ENCODE assay signal across 11 mouse cellular contexts in the genomic region with DNA sequence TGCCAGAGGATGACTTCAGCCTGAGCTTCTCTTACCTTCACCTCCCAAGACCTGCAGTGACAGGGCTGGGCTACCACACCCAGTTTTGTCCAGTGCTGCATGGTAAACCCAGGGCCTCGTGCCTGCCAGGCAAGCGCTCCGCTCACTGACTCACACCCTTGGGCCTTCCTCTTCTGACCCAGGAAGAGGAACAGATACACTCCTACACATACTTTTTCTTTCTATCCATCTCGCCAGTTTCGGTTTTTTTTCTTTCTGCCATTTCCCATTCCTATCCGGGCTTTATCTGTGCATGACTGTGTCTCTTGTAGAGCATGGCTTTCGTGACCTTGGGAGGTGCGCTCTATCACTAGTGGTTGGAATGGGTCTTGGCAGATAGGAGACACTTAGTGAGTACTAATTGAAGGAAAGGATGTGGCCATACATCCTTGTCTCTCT. TPM values are rescaled to one million over a fixed set of nuclear protein-coding genes. Genes with fewer than 3 reads are reported as not detected.
DNase-seq lines count a peak whose midpoint lies in the region; ATAC-seq and TF ChIP-seq lines count a peak whose summit lies in the region.
"Had no signal": no experiment of that assay in that cellular context is flagged by ENCODE, and none has a peak within 500 bp of the region (broad histone marks: within the 10 kb centered on the region; RNA-seq: fewer than 3 reads in every experiment).

No protein-coding gene starts in this region.

- dilution Hi-C loops in CH12.LX (cut with MboI; ENCODE audit: extremely low pct_ligation_motif_present, extremely low pct_unique_long_range_greater_than_20kb, low sequenced_read_pairs): no loop called here

- H3K4me2 ChIP-seq in CH12.LX (ENCODE audit: insufficient read depth, low read depth, poor library complexity, severe bottlenecking): peak overlapping the region; percentile 12
- no peak overlapping the region for H3K4me2 ChIP-seq in liver, embryonic 13.5 days
- H3K4me2 ChIP-seq: midbrain, embryonic 12.5 days had no signal

- peaks cover 10 to 36% of the 10 kb centered on the region in 2 experiments for H3K36me3 ChIP-seq in CH12.LX (replicated peaks in 1 of 2; ENCODE audit: control insufficient read depth in 1 of 2, insufficient read depth in 1 of 2, low read length in 1 of 2)
- H3K36me3 ChIP-seq in liver, embryonic 13.5 days: no peaks in the 10 kb centered on the region
- H3K36me3 ChIP-seq in small intestine, adult 2 months (ENCODE audit: control insufficient read depth, insufficient read depth, low read length): no peaks in the 10 kb centered on the region
- H3K36me3 ChIP-seq: midbrain, embryonic 12.5 days had no signal

- no peaks in the 10 kb centered on the region for H3K9me3 ChIP-seq in CH12.LX (replicated peaks; ENCODE audit: low read length)
- H3K9me3 ChIP-seq in liver, embryonic 13.5 days (replicated peaks): no peaks in the 10 kb centered on the region
- H3K9me3 ChIP-seq: midbrain, embryonic 12.5 days had no signal

- TF ChIP-seq POLR2A in CH12.LX (IDR thresholded peaks at IDR 0.05; ENCODE audit: low read depth, low read length): peak; percentile 43; the same call in 1 of the 2 replicates
- no peak for TF ChIP-seq POLR2A in small intestine, adult 2 months (IDR thresholded peaks at IDR 0.05; ENCODE audit: low read depth, low read length)

- peaks cover 16 to 29% of the 10 kb centered on the region in 2 experiments for H3K4me1 ChIP-seq in CH12.LX (ENCODE audit: control insufficient read depth in 1 of 2, insufficient read depth in 2 of 2)
- peaks cover 33% of the 10 kb centered on the region for H3K4me1 ChIP-seq in liver, embryonic 13.5 days (replicated peaks)
- H3K4me1 ChIP-seq in small intestine, adult 2 months (ENCODE audit: control insufficient read depth, insufficient read depth, insufficient read length, low read length): peaks cover 8% of the 10 kb centered on the region

- no peak for TF ChIP-seq RAD21 in CH12.LX (IDR thresholded peaks at IDR 0.05; ENCODE audit: low read depth, low read length)

- 58% methylated on average over 8 of the region's 8 CpGs for WGBS in liver, embryonic 13.5 days (ENCODE audit: insufficient replicate concordance)
- 33% methylated on average over 8 of the region's 8 CpGs for WGBS in small intestine, adult 2 months

- ATAC-seq in granulocyte monocyte progenitor cell, adult 5-6 weeks (replicated peaks; ENCODE audit: poor library complexity, severe bottlenecking): peak; percentile 77
- peak; percentile 72 for ATAC-seq in liver, embryonic 13.5 days (ENCODE audit: low read depth)
- ATAC-seq: hindbrain, embryonic 16.5 days had no signal

- H3K4me3 ChIP-seq in CH12.LX (replicated peaks in 1 of 3; ENCODE audit: low read depth in 2 of 3, low read length in 2 of 3, poor library complexity in 1 of 3): no peak overlapping the region
- no peak overlapping the region for H3K4me3 ChIP-seq in liver, embryonic 13.5 days (replicated peaks)
- H3K4me3 ChIP-seq in small intestine, adult 2 months (ENCODE audit: low read depth, low read length): no peak overlapping the region
- no peak overlapping the region for H3K4me3 ChIP-seq in left cerebral cortex, adult 2 months
- H3K4me3 ChIP-seq: midbrain, embryonic 12.5 days had no signal

- peak; percentile 28 for DNase-seq in CH12.LX (ENCODE audit: extremely low read depth)
- DNase-seq in liver, embryonic 13.5 days: no peak
- no peak for DNase-seq in adrenal gland, postnatal 14 days
- DNase-seq in layer of hippocampus, adult 18-20 months (ENCODE audit: low spot score in 2 of 2): no peak
- DNase-seq in left cerebral cortex, adult 2 months (ENCODE audit: extremely low spot score in 1 of 2, low spot score in 2 of 2): no peak
- DNase-seq: cerebellum, postnatal 25 days; gastrocnemius, postnatal 36 days had no signal

- H3K27me3 ChIP-seq in CH12.LX (replicated peaks): no peaks in the 10 kb centered on the region
- H3K27me3 ChIP-seq in liver, embryonic 13.5 days: no peaks in the 10 kb centered on the region
- no peaks in the 10 kb centered on the region for H3K27me3 ChIP-seq in small intestine, adult 2 months (ENCODE audit: control insufficient read depth, insufficient read depth, low read length)
- H3K27me3 ChIP-seq: midbrain, embryonic 12.5 days had no signal

- peaks cover 13% of the 10 kb centered on the region for H3K79me2 ChIP-seq in CH12.LX (replicated peaks; ENCODE audit: control insufficient read depth, extremely low read depth, insufficient read depth, poor library complexity, severe bottlenecking)

- intact Hi-C loops in left cerebral cortex, adult 2 months (cut with DNase I): no loop called here

- H3K9ac ChIP-seq in CH12.LX (ENCODE audit: insufficient read depth, low read depth): no peak overlapping the region
- H3K9ac ChIP-seq in liver, embryonic 13.5 days: no peak overlapping the region; the same call in 1 of the 2 replicates
- H3K9ac ChIP-seq: midbrain, embryonic 12.5 days had no signal

- peak overlapping the region; percentile 9; the same call in 1 of the 2 replicates for H3K27ac ChIP-seq in CH12.LX (ENCODE audit: insufficient read depth, low read depth)
- H3K27ac ChIP-seq in liver, embryonic 13.5 days: peak overlapping the region; percentile 8; the same call in 1 of the 2 replicates
- peak overlapping the region; percentile 71 for H3K27ac ChIP-seq in small intestine, adult 2 months (ENCODE audit: insufficient read depth, low read depth, low read length)
- no peak overlapping the region for H3K27ac ChIP-seq in left cerebral cortex, adult 2 months
- H3K27ac ChIP-seq: midbrain, embryonic 12.5 days had no signal

- TF ChIP-seq CTCF in CH12.LX (conservative IDR thresholded peaks at IDR 0.05 in 1 of 2, IDR thresholded peaks at IDR 0.05 in 1 of 2; ENCODE audit: low read depth in 2 of 2, low read length in 2 of 2): no peak
- no peak for TF ChIP-seq CTCF in small intestine, adult 2 months (IDR thresholded peaks at IDR 0.05; ENCODE audit: extremely low read depth, insufficient read length, insufficient replicate concordance, low read depth, low read length)
- no peak for TF ChIP-seq CTCF in left cerebral cortex, adult 2 months (IDR thresholded peaks at IDR 0.05)

- in situ Hi-C loops in CH12.LX (cut with MboI; ENCODE audit: low pct_ligation_motif_present, low pct_unique_long_range_greater_than_20kb, low sequenced_read_pairs): no loop called here

- TF ChIP-seq EP300 in CH12.LX (IDR thresholded peaks at IDR 0.05; ENCODE audit: low read length): 0 out of 2 replicates have a peak, but pooled peaks have one; percentile 45

TF ChIP-seq in CH12.LX, 34 proteins besides CTCF, POLR2A, EP300 and RAD21:
- TF ChIP-seq MAX (IDR thresholded peaks at IDR 0.05; ENCODE audit: low read length): peak; percentile 83
- TF ChIP-seq MAZ (IDR thresholded peaks at IDR 0.05; ENCODE audit: low read depth, low read length): no peak
- TF ChIP-seq USF1 (IDR thresholded peaks at IDR 0.05; ENCODE audit: low read depth, low read length): no peak
- TF ChIP-seq TCF12 (IDR thresholded peaks at IDR 0.05; ENCODE audit: low read depth, low read length): no peak
- no peak for TF ChIP-seq HCFC1 (IDR thresholded peaks at IDR 0.05; ENCODE audit: low read depth, low read length)
- TF ChIP-seq UBTF (IDR thresholded peaks at IDR 0.05; ENCODE audit: low read depth, low read length): no peak
- no peak for TF ChIP-seq USF2 (conservative IDR thresholded peaks at IDR 0.05; ENCODE audit: low read depth, low read length)
- TF ChIP-seq NELFE (IDR thresholded peaks at IDR 0.05; ENCODE audit: low read depth, low read length): no peak
- TF ChIP-seq CHD2 (IDR thresholded peaks at IDR 0.05; ENCODE audit: low read length): no peak
- TF ChIP-seq TBP (conservative IDR thresholded peaks at IDR 0.05; ENCODE audit: low read depth, low read length): 0 out of 2 replicates have a peak, but pooled peaks have one; percentile 19
- no peak for TF ChIP-seq PAX5 (IDR thresholded peaks at IDR 0.05; ENCODE audit: low read length)
- TF ChIP-seq BHLHE40 (IDR thresholded peaks at IDR 0.05; ENCODE audit: low read depth, low read length): peak; percentile 34; the same call in 1 of the 2 replicates
- TF ChIP-seq ZNF384 (IDR thresholded peaks at IDR 0.05; ENCODE audit: low read depth, low read length): peak; percentile 60
- 0 out of 2 replicates have a peak, but pooled peaks have one; percentile 56 for TF ChIP-seq MYC (IDR thresholded peaks at IDR 0.05; ENCODE audit: low read depth, low read length)
- peak; percentile 48; the same call in 1 of the 2 replicates for TF ChIP-seq IRF4 (IDR thresholded peaks at IDR 0.05; ENCODE audit: low read depth, low read length)
- TF ChIP-seq KAT2A (IDR thresholded peaks at IDR 0.05; ENCODE audit: insufficient replicate concordance, low read length): no peak
- TF ChIP-seq ELF1 (IDR thresholded peaks at IDR 0.05; ENCODE audit: low read depth, low read length): peak; percentile 57; the same call in 1 of the 2 replicates
- no peak for TF ChIP-seq JUN (IDR thresholded peaks at IDR 0.05; ENCODE audit: insufficient read depth, low read depth, low read length)
TF ChIP-seq in CH12.LX: peak in this region for 7.

RNA-seq across cellular contexts. Expression of a gene that starts 23.8 kb away (rescaled TPM):
- total RNA-seq in CH12.LX (2012; rRNA removed): 5.0 and 7.2 TPM in 2 replicates
- total RNA-seq in CH12.LX (2014; rRNA removed): 3.0 and 3.3 TPM in 2 replicates
- 4.7 and 5.0 TPM in 2 replicates for polyA plus RNA-seq in CH12.LX (2012; ENCODE audit: insufficient read length, low read depth)
- 0.77 and 1.8 TPM in 2 replicates for total RNA-seq in granulocyte monocyte progenitor cell, adult 5-6 weeks (2014; fragmentation: Nextera tagmentation)
- 0.05 and 0.22 TPM in 2 replicates for total RNA-seq in granulocyte monocyte progenitor cell, adult 5-6 weeks (2017)
- 2.4 and 3.0 TPM in 2 replicates for polyA plus RNA-seq in liver, embryonic 13.5 days (2015; fragmentation: Nextera tagmentation; extraction: Ambion mirVana)
- polyA plus RNA-seq in small intestine, adult 2 months (2012; rRNA removed): 2.2 and 3.7 TPM in 2 replicates
- total RNA-seq in adrenal gland, postnatal 14 days (2021): 8.2 and 9.2 TPM in 2 replicates
- 1 to 10 TPM; 9.8 to 9.9 TPM for total RNA-seq in layer of hippocampus, adult 18-20 months (2021)
- total RNA-seq in left cerebral cortex, adult 2 months (2021): 10 to 100 TPM in 1 of 2 experiments, 1 to 10 TPM in 1; 9.9 to 12.3 TPM

RNA-seq across cellular contexts. Expression of a gene that starts 24.0 kb away (rescaled TPM):
- total RNA-seq in CH12.LX (2012; rRNA removed) (18.0 and 18.8 TPM in 2 replicates), CH12.LX (2014; rRNA removed) (17.2 and 18.4 TPM in 2 replicates)
- polyA plus RNA-seq in CH12.LX (2012; ENCODE audit: insufficient read length, low read depth): 21.2 and 26.5 TPM in 2 replicates
- total RNA-seq in granulocyte monocyte progenitor cell, adult 5-6 weeks (2014; fragmentation: Nextera tagmentation): 10.4 TPM in 2 replicates
- 6.5 and 8.4 TPM in 2 replicates for total RNA-seq in granulocyte monocyte progenitor cell, adult 5-6 weeks (2017)
- 11.3 and 16.2 TPM in 2 replicates for polyA plus RNA-seq in liver, embryonic 13.5 days (2015; fragmentation: Nextera tagmentation; extraction: Ambion mirVana)
- 3.2 and 5.5 TPM in 2 replicates for polyA plus RNA-seq in small intestine, adult 2 months (2012; rRNA removed)
- 19.2 and 20.1 TPM in 2 replicates for total RNA-seq in adrenal gland, postnatal 14 days (2021)
- 10 to 100 TPM; 58.2 to 62.3 TPM for total RNA-seq in layer of hippocampus, adult 18-20 months (2021)
- 10 to 100 TPM; 77.3 to 80.2 TPM for total RNA-seq in left cerebral cortex, adult 2 months (2021)
